Mouse (Mus musculus): ENCODE data around the gene Kcnq2. TPM values are rescaled to one million over a fixed set of nuclear protein-coding genes. Genes with fewer than 3 reads are reported as not detected.
A peak's percentile ranks its signal among the peaks of the same experiment; 100 is the strongest.

Kcnq2 gene
- polyA plus RNA-seq, 1 experiment, result not detected

- H3K4me3 ChIP-seq (ENCODE audit: insufficient read depth, low read depth, low read length), result no peak overlapping the region
- no peak overlapping the region for H3K27ac ChIP-seq (replicated peaks; ENCODE audit: low read depth, low read length)
- H3K4me1 ChIP-seq (ENCODE audit: control insufficient read depth, insufficient read depth, insufficient read length, low read length), result no peaks in the 10 kb centered on the region
These were observed 86.1 kb downstream of the Kcnq2 start for GRCm38 (mm10) chr2:181048986-181049385.

GRCm38 (mm10) chr2:181048252-181048945 is 86.7 kb downstream of the Kcnq2 start:
- H3K4me1 ChIP-seq (ENCODE audit: control insufficient read depth, insufficient read depth, insufficient read length, low read length), result no peaks in the 10 kb centered on the region
- H3K4me3 ChIP-seq (ENCODE audit: insufficient read depth, low read depth, low read length), result no peak overlapping the region
- H3K27ac ChIP-seq (replicated peaks; ENCODE audit: low read depth, low read length), result no peak overlapping the region

- Histone ChIP-seq H3K4me1 (ENCODE audit: control insufficient read depth, insufficient read depth, insufficient read length, low read length) (no peaks in the 10 kb centered on the region), H3K27ac (replicated peaks; ENCODE audit: low read depth, low read length) (no peak overlapping the region), H3K4me3 (ENCODE audit: insufficient read depth, low read depth, low read length) (no peak overlapping the region)
These were observed 91.1 kb downstream of the Kcnq2 start for GRCm38 (mm10) chr2:181044001-181044400.

- H3K27ac ChIP-seq (replicated peaks; ENCODE audit: low read depth, low read length), result no peak within 1 kb of the TSS
- 0 out of 2 replicates have a peak, but pooled peaks cover 3% of the 10 kb centered on the region for H3K4me1 ChIP-seq (ENCODE audit: control insufficient read depth, insufficient read depth, insufficient read length, low read length)
- H3K4me3 ChIP-seq (ENCODE audit: insufficient read depth, low read depth, low read length), result no peak within 1 kb of the TSS
These were observed 91.7 kb downstream of the Kcnq2 start, which contains the start of gene Chrna4 for GRCm38 (mm10) chr2:181043437-181043836. TSS of gene Chrna4 (minus strand) at chr2:181043546.

- no peak overlapping the region for H3K27ac ChIP-seq (replicated peaks; ENCODE audit: low read depth, low read length)
- no peak overlapping the region for H3K4me3 ChIP-seq (ENCODE audit: insufficient read depth, low read depth, low read length)
- H3K4me1 ChIP-seq (ENCODE audit: control insufficient read depth, insufficient read depth, insufficient read length, low read length), result 0 out of 2 replicates have a peak, but pooled peaks cover 3% of the 10 kb centered on the region
These were observed 92.7 kb downstream of the Kcnq2 start for GRCm38 (mm10) chr2:181042376-181042775.

DNA sequence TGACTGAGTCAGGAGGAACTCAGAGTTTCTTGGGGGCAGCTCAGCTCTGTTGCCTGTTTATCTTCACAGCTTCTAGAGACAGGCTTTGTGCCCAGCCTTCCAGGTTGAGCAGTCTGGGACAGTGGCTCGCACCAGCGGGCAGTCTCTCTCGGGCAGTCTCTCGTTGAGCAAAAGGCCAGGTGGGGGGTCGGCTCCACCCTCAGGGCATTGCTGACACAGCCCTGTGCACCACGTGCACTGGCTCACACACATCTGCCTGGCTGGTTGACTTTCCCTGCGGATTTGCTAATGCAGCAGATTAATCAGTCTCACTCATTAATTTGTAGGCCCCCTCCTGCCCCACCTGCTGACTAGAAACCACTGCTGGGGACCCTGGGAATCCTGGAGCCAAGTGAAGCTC is 93.2 kb downstream of the Kcnq2 start:
- H3K4me1 ChIP-seq (ENCODE audit: control insufficient read depth, insufficient read depth, insufficient read length, low read length), result 0 out of 2 replicates have a peak, but pooled peaks cover 3% of the 10 kb centered on the region
- no peak overlapping the region for H3K4me3 ChIP-seq (ENCODE audit: insufficient read depth, low read depth, low read length)
- no peak overlapping the region for H3K27ac ChIP-seq (replicated peaks; ENCODE audit: low read depth, low read length)

DNA sequence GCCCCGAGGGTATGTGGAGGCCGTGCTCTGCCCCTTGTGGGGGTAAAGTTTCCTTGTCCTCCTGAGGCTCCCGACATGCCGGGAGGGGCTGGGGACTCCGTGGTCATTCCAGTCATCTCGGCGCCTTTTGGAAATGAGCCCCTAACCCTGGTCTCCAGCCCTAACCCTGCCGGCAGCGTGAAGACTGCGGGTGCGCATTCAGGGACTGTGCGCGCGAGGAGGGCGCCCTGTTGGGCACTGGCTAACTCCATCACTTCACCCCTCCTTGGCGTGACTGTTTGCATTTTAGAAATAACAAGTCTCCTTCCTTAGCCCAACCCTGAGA is 95.8 kb downstream of the Kcnq2 start:
- Histone ChIP-seq H3K4me3 (ENCODE audit: insufficient read depth, low read depth, low read length) (no peak overlapping the region), H3K27ac (replicated peaks; ENCODE audit: low read depth, low read length) (no peak overlapping the region), H3K4me1 (ENCODE audit: control insufficient read depth, insufficient read depth, insufficient read length, low read length) (0 out of 2 replicates have a peak, but pooled peaks cover 3% of the 10 kb centered on the region)

DNA sequence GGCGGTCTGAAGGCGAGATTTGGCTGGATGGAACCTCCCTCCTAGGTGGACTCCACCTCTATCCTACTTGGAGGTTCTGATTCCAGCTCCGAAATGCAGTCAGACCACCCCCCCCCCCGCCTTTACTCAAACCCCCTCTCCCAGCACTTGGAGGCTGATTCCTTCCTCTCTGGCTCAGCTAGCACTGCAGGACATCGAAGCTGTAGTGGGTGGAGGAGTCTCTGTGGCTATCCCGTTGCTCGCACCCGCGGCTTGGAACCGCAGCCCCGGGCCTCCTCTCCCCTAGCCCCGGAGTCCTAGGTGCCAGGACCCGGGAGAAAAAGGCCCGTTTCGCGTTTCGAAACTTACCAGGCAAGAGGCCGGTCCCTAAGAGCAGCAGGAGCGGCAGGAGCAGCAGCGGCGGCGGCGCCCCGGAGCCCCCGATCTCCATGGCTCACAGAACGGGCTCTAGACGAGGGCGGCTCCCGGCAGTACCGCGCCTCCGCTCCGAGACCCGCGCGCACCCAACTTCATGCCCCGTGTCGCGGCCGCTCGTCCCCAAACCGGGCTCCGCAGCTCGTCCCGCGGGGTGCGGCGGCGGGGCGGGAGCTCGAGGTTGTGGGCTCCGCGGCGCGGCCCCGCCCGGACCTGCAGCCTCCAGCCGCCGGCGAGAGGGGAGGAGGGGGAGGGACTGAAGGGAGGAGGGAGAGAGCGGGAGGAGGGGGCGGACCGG is 96.3 kb downstream of the Kcnq2 start:
- Histone ChIP-seq H3K4me1 (ENCODE audit: control insufficient read depth, insufficient read depth, insufficient read length, low read length) (0 out of 2 replicates have a peak, but pooled peaks cover 3% of the 10 kb centered on the region), H3K27ac (replicated peaks; ENCODE audit: low read depth, low read length) (no peak overlapping the region), H3K4me3 (ENCODE audit: insufficient read depth, low read depth, low read length) (peak overlapping the region; percentile 24)

DNA sequence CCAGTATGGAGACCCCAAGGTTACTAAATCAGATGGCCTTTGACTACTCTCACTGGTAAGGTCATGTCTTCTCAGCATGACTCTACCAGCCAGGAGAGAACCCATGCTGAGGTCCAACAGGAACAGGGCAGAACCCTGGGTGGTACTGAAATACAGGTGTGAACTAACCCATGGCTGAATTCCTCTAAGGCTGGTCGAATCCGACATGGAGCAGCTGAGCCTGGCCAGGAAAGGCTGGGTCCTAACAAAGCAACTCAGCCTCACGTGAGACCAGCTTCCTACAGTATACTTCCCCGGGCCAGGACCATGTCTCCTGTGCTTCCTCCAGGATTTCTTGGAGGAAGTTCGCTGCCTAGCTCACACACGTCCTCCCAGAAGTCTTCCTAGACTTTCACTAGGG is 98.5 kb downstream of the Kcnq2 start:
- no peak overlapping the region for H3K4me3 ChIP-seq (ENCODE audit: insufficient read depth, low read depth, low read length)
- 0 out of 2 replicates have a peak, but pooled peaks cover 3% of the 10 kb centered on the region for H3K4me1 ChIP-seq (ENCODE audit: control insufficient read depth, insufficient read depth, insufficient read length, low read length)
- no peak overlapping the region for H3K27ac ChIP-seq (replicated peaks; ENCODE audit: low read depth, low read length)

DNA sequence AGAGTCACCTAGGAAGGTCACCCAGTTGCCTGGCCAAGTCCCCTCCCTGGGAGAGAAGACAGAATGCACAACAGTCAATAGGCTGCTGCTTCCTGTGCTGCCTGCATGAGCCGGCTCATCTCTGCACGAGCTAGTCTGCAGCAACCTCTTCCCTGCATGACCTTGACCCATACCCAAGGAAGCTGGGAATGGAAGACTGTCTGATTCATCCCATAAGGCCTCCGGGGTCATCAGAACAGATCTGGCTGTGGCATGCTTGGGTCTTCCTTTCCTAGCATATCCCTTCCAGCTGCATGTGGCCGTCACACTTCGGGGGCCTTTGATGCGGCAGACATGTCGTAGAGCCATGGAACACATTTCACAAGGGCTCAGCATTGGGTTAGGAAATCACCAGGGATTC is 99.9 kb downstream of the Kcnq2 start:
- Histone ChIP-seq H3K4me1 (ENCODE audit: control insufficient read depth, insufficient read depth, insufficient read length, low read length) (0 out of 2 replicates have a peak, but pooled peaks cover 3% of the 10 kb centered on the region), H3K27ac (replicated peaks; ENCODE audit: low read depth, low read length) (no peak overlapping the region), H3K4me3 (ENCODE audit: insufficient read depth, low read depth, low read length) (no peak overlapping the region)

DNA sequence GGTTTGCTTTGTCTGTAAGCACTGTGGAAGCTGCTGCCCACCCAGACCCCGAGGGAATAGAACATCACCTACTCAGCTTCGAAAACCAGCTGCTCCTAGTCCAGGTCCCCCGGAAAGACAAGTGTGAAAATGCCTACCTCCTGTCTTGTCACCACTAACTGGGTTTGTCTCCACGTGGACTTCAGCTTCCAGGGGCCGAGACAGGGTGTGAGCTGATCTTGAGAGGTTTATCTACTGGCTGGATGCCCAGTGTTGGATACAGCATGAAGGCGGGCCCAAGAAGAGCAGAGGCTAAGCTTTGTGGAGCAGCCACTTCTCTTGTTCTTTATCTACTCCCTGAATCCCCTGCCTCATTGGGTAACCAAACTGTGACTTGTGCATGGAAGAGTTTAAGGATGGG is 101.8 kb downstream of the Kcnq2 start:
- H3K4me3 ChIP-seq (ENCODE audit: insufficient read depth, low read depth, low read length), result no peak overlapping the region
- H3K4me1 ChIP-seq (ENCODE audit: control insufficient read depth, insufficient read depth, insufficient read length, low read length), result no peaks in the 10 kb centered on the region
- H3K27ac ChIP-seq (replicated peaks; ENCODE audit: low read depth, low read length), result no peak overlapping the region

DNA sequence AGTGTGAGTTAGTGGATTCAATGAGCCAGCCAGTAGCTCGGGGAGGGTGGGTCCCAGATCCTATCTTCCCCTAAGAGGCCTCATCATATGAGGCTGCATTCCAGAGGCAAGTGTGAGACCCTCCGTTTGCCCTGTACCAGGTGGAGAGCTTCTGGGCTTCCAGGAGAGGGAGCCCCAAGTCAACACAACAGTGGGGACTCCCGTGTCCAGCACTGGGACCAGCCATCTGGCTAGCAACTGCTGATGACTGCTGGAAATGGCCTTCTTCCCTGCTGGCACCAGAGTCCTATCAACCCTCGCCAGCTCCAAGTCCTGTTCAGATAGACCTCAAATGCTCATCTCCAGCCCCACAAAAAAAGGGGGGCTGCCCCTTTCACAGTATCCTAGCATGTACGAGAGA is 102.7 kb downstream of the Kcnq2 start:
- Histone ChIP-seq H3K4me1 (ENCODE audit: control insufficient read depth, insufficient read depth, insufficient read length, low read length) (no peaks in the 10 kb centered on the region), H3K27ac (replicated peaks; ENCODE audit: low read depth, low read length) (no peak overlapping the region), H3K4me3 (ENCODE audit: insufficient read depth, low read depth, low read length) (no peak overlapping the region)

DNA sequence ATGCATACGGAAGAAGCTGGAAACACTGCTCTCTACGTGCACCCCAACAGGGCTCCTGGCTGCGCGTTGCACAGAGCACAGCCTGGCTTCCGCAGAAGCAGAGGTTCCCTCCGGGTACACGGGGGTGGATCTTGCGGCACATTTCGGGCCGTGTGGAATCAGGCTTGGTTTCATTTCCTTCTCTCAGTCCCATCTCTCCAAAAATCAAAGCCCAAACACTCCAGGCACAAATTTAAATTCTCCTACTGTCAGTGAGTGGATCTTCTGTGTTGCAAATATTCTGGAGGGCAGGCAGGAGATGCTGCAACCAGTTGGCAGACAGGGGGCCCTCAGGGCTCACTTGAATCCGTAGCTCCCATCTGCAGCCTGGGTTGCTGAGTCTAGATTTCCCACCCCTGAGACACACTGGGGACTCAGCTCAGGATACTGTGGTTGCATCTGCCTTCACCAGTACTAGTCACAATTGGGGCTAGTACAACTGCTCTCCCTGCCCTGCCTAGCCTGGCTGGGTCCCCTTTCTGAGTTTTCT is 103.6 kb downstream of the Kcnq2 start:
- Histone ChIP-seq H3K4me3 (ENCODE audit: insufficient read depth, low read depth, low read length) (no peak overlapping the region), H3K4me1 (ENCODE audit: control insufficient read depth, insufficient read depth, insufficient read length, low read length) (no peaks in the 10 kb centered on the region), H3K27ac (replicated peaks; ENCODE audit: low read depth, low read length) (no peak overlapping the region)

All from brown adipose tissue, adult 24 weeks (tissue).